Mouse (Mus musculus): Measurements from ENCODE around the gene Zfp101.

The Zfp101 gene

DNA sequence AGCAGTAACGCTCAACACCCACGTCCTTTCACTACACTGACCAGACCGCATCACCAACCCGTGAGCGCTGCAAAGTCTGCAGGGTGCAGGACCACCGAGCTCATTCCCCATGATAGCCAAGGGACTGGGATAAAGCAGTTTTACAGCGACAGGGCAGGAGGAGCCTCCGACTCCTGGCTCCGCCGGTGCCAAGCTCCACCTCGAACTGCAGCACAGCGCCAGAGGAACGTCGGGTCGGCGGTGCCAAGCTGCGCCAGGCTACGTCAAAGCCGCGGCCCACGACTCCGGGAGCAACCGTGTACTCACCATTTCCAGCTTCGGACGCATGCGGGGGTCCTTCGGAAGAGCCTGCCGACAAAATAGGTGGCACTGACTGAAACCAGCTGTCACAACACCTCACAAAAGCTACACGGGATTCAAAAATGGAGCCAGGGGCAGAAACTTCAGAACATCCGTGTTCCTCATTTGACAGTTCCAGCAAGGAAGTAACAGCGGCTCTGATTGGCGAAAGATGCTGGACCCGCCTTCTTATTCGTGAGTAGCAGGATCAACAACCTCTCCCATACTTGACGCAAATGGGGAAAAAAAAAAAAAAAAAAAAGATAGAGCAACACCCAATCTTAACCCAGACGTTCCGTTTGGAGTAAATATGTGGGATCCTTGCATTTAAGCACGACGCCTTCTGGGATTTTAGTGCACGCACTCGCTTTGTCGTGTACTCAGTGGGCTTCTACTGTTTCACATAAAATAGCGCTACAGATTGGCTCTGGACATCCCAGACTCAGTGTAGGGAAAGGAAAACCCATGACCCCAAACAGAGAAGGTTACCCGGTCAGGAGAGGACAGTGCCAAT, at the start of gene Zfp101:
Gene Zfp101 (minus strand): TSS at position 460 of the 853 bp plus-strand sequence.
- DNase-seq: peak; percentile 88

- no peak for DNase-seq
Measured at GRCm38 (mm10) chr17:33441159-33441558, 46.7 kb upstream of the Zfp101 start.

DNA sequence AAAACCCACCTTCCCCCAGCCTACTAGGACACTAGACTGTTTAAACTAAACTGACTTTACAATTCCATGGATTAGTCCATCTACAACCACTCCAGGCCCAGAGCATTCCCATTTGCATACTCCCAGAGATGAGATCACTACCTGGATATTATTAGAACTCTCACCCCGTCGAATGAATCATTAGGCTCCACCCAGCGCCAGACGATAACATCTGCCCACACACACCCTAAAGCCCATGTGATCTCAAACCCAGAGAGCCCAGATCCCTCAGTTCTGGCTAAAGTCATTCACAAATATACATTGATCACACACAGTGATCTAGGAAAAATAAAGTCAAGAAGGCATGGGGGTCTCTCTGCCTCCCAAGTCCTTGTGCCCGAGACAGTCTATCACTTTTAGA, 45.5 kb upstream of the Zfp101 start:
- DNase-seq: peak; percentile 30

DNA sequence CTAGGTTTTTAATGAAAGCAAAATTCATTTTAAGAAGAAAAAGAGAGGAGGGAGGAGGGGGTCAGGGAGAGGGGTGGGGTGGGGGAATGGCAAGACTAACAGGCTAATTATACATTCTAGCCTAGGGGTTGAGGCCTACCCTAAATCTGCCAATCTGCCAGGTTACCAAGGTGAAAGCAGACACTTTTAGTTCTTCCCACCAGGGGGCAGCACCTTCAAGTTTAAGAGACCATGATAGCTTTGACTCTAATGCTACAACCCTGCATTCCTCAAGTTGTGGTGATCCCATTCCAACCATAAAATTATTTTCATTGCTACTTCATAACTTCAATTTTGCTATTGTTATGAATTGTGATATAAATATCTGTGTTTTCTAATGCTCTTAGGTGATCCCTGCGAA, 44.7 kb upstream of the Zfp101 start:
- peak; percentile 90 for DNase-seq

GRCm38 (mm10) chr17:33432019-33432946, 37.8 kb upstream of the Zfp101 start, which contains the start of gene Actl9:
Actl9 (plus strand) TSS chr17:33432896.
- no peak for DNase-seq

- DNase-seq: no peak
Measured at GRCm38 (mm10) chr17:33392271-33392670, 2.2 kb downstream of the Zfp101 start.

DNA sequence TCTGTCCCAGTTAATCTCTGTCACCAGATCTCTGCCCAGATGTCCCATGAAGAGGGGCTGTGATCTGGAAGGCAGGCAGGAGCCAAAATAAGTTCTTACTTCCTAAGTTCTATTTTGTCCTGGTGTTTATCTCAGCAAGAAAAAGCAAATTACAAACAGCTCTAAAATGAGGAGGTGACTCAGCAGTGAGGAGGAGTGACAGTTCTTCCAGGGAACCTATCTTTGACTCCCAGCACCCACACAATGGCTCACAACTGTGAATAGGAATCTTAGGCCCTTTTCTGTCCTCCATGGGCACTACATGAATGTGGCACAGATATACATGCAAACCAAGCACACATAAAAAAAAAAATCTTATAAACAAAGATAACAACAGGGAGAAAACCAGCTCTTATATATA, 8.7 kb downstream of the Zfp101 start:
- no peak for DNase-seq

GRCm38 (mm10) chr17:33372795-33373194, 21.6 kb downstream of the Zfp101 start:
- no peak for DNase-seq

GRCm38 (mm10) chr17:33358411-33359384, 35.7 kb downstream of the Zfp101 start, which contains the start of gene Zfp81:
Zfp81 (minus strand) TSS chr17:33358878.
- DNase-seq: peak; percentile 84

GRCm38 (mm10) chr17:33352981-33353380, 41.5 kb downstream of the Zfp101 start:
- DNase-seq: no peak
